Mouse (Mus musculus) intestine, embryonic 14.5 days (tissue): ENCODE results near the gene Srsf10. TPM values are rescaled to one million over a fixed set of nuclear protein-coding genes. Genes with fewer than 3 reads are reported as not detected.

Experiments
- ATAC-seq: fragments of 200-750 bp; cut with Nextera tagmentation; replicated peaks from 2 replicates; pipeline ENCODE4 v1.8.0; 2017; ENCODE audit warnings: low read depth, moderate number of reproducible peaks, moderate TSS enrichment, moderate library complexity; ENCODE audit not compliant: low FRiP score, low TSS enrichment
- DNase-seq: peaks from one replicate; pipeline ENCODE4 v3.0.0-alpha.2; 2018; ENCODE audit warnings: low spot score
- H3K27ac ChIP-seq: fragments of 300-500 bp; sonication (generic); 2 replicates; pipeline ENCODE4 v1.5.1; 2014; ENCODE audit warnings: low read depth, mild to moderate bottlenecking, control low read depth
- H3K27me3 ChIP-seq: fragments of 300-500 bp; sonication (generic); replicated peaks from 2 replicates; pipeline ENCODE4 v1.6.1; 2014; ENCODE audit warnings: low read length, control low read depth; ENCODE audit not compliant: control insufficient read depth, insufficient read depth
- H3K36me3 ChIP-seq: fragments of 300-500 bp; sonication (generic); 2 replicates; pipeline ENCODE4 v1.6.1; 2014; ENCODE audit warnings: low read length, control low read depth; ENCODE audit not compliant: control insufficient read depth, insufficient read depth
- H3K4me1 ChIP-seq: fragments of 300-500 bp; sonication (generic); replicated peaks from 2 replicates; pipeline ENCODE4 v1.6.1; 2014; ENCODE audit warnings: low read length, control low read depth, mixed read lengths; ENCODE audit not compliant: control insufficient read depth, insufficient read depth
- H3K4me2 ChIP-seq: fragments of 300-500 bp; sonication (generic); 2 replicates; pipeline ENCODE4 v1.6.1; 2014; ENCODE audit warnings: low read length
- H3K4me3 ChIP-seq: fragments of 300-500 bp; sonication (generic); 2 replicates; pipeline ENCODE4 v1.5.1; 2014; ENCODE audit warnings: low read depth, low read length, control low read depth, mixed read lengths
- H3K9ac ChIP-seq: fragments of 300-500 bp; sonication (generic); 2 replicates; pipeline ENCODE4 v1.6.1; 2014; ENCODE audit warnings: mild to moderate bottlenecking, low read length
- H3K9me3 ChIP-seq: fragments of 300-500 bp; sonication (generic); 2 replicates; pipeline ENCODE4 v1.6.1; 2016; ENCODE audit warnings: low read length, control low read depth; ENCODE audit not compliant: control insufficient read depth
- WGBS: fragments of 180-500 bp; shearing (Covaris S2); extraction: QIAGEN DNeasy Blood & Tissue Kit; methylation state at CpG from one replicate; pipeline ENCODE4 v1.1.7; 2014; 5-methylcytosine and 5-hydroxymethylcytosine counted together
- polyA plus RNA-seq: library from polyadenylated mRNA; unstranded; fragments of >200 nt; fragmentation: Nextera tagmentation; extraction: Ambion mirVana; gene quantifications from 2 replicates; pipeline ENCODE4 v1.2.1, GENCODE M21; 2014

Gene Srsf10
- polyA plus RNA-seq, 1 experiment from 2014 or later = 271 TPM

DNA sequence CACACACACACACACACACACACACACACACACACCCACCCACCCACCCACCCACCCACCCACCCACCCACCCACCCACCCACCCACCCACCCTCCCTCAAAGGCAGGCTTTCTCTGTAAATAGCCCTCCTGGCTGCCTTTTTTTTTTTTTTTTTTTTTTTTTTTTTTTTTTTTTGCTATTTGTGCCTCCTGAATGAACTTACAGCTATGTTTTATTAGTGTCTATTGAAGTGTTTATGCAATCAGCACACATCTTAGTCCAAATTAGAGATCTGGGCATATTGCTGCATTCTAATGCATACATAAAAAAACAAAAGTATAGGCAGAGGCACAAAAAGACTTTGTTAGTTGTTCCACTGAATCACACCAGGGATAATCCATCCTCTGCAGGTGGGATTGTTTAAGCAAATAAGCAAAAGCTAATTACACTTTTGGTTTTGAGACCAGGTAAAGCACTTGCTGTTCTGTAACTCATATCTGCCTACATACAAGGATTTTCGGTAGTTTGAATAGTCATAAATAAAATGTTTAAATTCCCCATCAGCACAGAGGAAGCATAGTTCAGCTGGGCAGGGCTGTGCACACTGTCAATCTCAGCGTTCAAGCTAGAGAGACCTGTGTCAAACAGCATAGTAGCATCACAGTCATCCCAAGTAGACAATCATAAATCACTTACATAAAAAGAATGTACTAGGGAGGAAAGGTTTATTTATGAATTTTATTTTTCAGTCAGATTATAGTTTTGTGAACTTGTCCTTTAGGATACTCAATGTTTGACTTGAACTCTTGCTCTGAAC lies 14.9 kb downstream of the Srsf10 start:
- 29% methylated on average over 2 of the region's 2 CpGs for WGBS
- peaks cover 50% of the 10 kb centered on the region for H3K36me3 ChIP-seq
- DNase-seq = no peak
- ATAC-seq = no peak
- H3K4me2 ChIP-seq = peak overlapping the region; percentile 71
- H3K9ac ChIP-seq = no peak overlapping the region
- H3K27me3 ChIP-seq = no peaks in the 10 kb centered on the region
- peaks cover 23% of the 10 kb centered on the region for H3K4me1 ChIP-seq
- no peaks in the 10 kb centered on the region for H3K9me3 ChIP-seq
- H3K27ac ChIP-seq = no peak overlapping the region
- peak overlapping the region; percentile 17 for H3K4me3 ChIP-seq

- 35% methylated on average over 3 of the region's 3 CpGs for WGBS
- ATAC-seq (no peak), DNase-seq (no peak)
- peaks cover 38% of the 10 kb centered on the region for H3K4me1 ChIP-seq
- peak overlapping the region; percentile 71 for H3K4me2 ChIP-seq
- peak overlapping the region; percentile 90 for H3K4me3 ChIP-seq
- peak overlapping the region; percentile 99 for H3K9ac ChIP-seq
- no peak overlapping the region for H3K27ac ChIP-seq
- peaks cover 37% of the 10 kb centered on the region for H3K36me3 ChIP-seq
- no peaks in the 10 kb centered on the region for H3K9me3 ChIP-seq
- no peaks in the 10 kb centered on the region for H3K27me3 ChIP-seq
Observed at GRCm38 (mm10) chr4:135872015-135872414, 16.5 kb downstream of the Srsf10 start.

GRCm38 (mm10) chr4:135872589-135873391 lies 17.2 kb downstream of the Srsf10 start:
- H3K9ac ChIP-seq = peak overlapping the region; percentile 99
- H3K4me1 ChIP-seq = peaks cover 39% of the 10 kb centered on the region
- ATAC-seq = no peak
- H3K27ac ChIP-seq = peak overlapping the region; percentile 100
- peaks cover 36% of the 10 kb centered on the region for H3K36me3 ChIP-seq
- H3K9me3 ChIP-seq = no peaks in the 10 kb centered on the region
- peak overlapping the region; percentile 71 for H3K4me2 ChIP-seq
- WGBS = 8% methylated on average over 17 of the region's 17 CpGs
- peak overlapping the region; percentile 90 for H3K4me3 ChIP-seq
- no peak for DNase-seq
- no peaks in the 10 kb centered on the region for H3K27me3 ChIP-seq

GRCm38 (mm10) chr4:135873526-135874202 lies 18.1 kb downstream of the Srsf10 start, which contains the start of gene Pnrc2:
Gene Pnrc2, minus strand, starts transcription at chr4:135873850.
- peak within 1 kb of the TSS; percentile 71 for H3K4me2 ChIP-seq
- peaks cover 39% of the 10 kb centered on the region for H3K4me1 ChIP-seq
- peak within 1 kb of the TSS; percentile 99 for H3K9ac ChIP-seq
- H3K4me3 ChIP-seq = peak within 1 kb of the TSS; percentile 90
- under 1% methylated on average over 58 of the region's 60 CpGs for WGBS
- no peaks in the 10 kb centered on the region for H3K27me3 ChIP-seq
- peaks cover 35% of the 10 kb centered on the region for H3K36me3 ChIP-seq
- DNase-seq (peak; percentile 95), ATAC-seq (peak; percentile 93)
- peak within 1 kb of the TSS; percentile 100 for H3K27ac ChIP-seq
- H3K9me3 ChIP-seq = no peaks in the 10 kb centered on the region

GRCm38 (mm10) chr4:135874564-135875535 lies 19.3 kb downstream of the Srsf10 start:
- 79% methylated on average over 10 of the region's 10 CpGs for WGBS
- Histone ChIP-seq H3K36me3 (peaks cover 25% of the 10 kb centered on the region), H3K4me1 (peaks cover 39% of the 10 kb centered on the region), H3K4me2 (peak overlapping the region; percentile 71), H3K9ac (peak overlapping the region; percentile 99; the same call in 1 of the 2 replicates), H3K4me3 (no peak overlapping the region), H3K27me3 (no peaks in the 10 kb centered on the region), H3K9me3 (no peaks in the 10 kb centered on the region), H3K27ac (peak overlapping the region; percentile 100)
- ATAC-seq = no peak
- no peak for DNase-seq

GRCm38 (mm10) chr4:135875546-135875945 lies 20.0 kb downstream of the Srsf10 start:
- H3K9ac ChIP-seq = no peak overlapping the region
- peak overlapping the region; percentile 54 for H3K27ac ChIP-seq
- H3K36me3 ChIP-seq = peaks cover 22% of the 10 kb centered on the region
- no peak overlapping the region for H3K4me2 ChIP-seq
- no peaks in the 10 kb centered on the region for H3K27me3 ChIP-seq
- WGBS = 31% methylated on average over 7 of the region's 7 CpGs
- ATAC-seq = no peak
- no peaks in the 10 kb centered on the region for H3K9me3 ChIP-seq
- no peak overlapping the region for H3K4me3 ChIP-seq
- DNase-seq = no peak
- H3K4me1 ChIP-seq = peaks cover 37% of the 10 kb centered on the region

GRCm38 (mm10) chr4:135875991-135876582 lies 20.5 kb downstream of the Srsf10 start:
- H3K27me3 ChIP-seq = no peaks in the 10 kb centered on the region
- no peaks in the 10 kb centered on the region for H3K9me3 ChIP-seq
- H3K4me3 ChIP-seq = peak overlapping the region; percentile 10
- no peak for DNase-seq
- peak overlapping the region; percentile 50 for H3K4me2 ChIP-seq
- no peak for ATAC-seq
- peak overlapping the region; percentile 54 for H3K27ac ChIP-seq
- peaks cover 16% of the 10 kb centered on the region for H3K36me3 ChIP-seq
- WGBS = 5% methylated on average over 9 of the region's 9 CpGs
- peaks cover 35% of the 10 kb centered on the region for H3K4me1 ChIP-seq
- H3K9ac ChIP-seq = peak overlapping the region; percentile 32; the same call in 1 of the 2 replicates
